Comparison of ENCODE assay signal across 8 mouse cellular contexts in the genomic region with DNA sequence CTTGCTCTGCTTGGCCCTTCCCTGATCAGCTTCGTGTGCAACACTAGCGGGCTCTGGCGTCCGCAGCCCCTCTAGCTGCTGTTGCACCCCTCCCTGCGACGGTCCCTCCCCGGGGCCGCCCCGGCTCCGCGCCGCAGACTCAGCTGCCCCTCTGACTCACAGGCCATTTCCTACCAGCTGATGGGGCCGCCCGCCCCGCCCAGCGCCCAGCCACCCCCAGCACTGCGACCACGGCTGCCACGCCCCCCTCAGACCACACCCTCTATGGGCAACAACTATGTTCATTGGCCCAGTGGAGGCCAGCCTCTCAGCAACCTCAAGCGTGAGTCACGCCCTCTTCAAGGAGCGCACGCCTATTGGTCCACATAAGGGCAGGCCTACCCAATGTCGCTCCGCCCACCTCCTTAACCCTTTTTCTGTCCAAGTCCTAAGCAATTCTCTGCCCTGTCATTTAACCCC. TPM values are rescaled to one million over a fixed set of nuclear protein-coding genes. Genes with fewer than 3 reads are reported as not detected.
DNase-seq lines count a peak whose midpoint lies in the region; ATAC-seq and TF ChIP-seq lines count a peak whose summit lies in the region.

No protein-coding gene starts in this region.

- H3K36me3 ChIP-seq in hindbrain, embryonic 10.5 days, result peaks cover 22% of the 10 kb centered on the region
- H3K36me3 ChIP-seq in lung, postnatal 0 days (ENCODE audit: insufficient read depth, low read length), result no peaks in the 10 kb centered on the region; the same call in 1 of the 2 replicates

- peak overlapping the region; percentile 90 for H3K27ac ChIP-seq in hindbrain, embryonic 10.5 days
- peak overlapping the region; percentile 90 for H3K27ac ChIP-seq in lung, postnatal 0 days (ENCODE audit: low read length)

- peak overlapping the region; percentile 91 for H3K4me2 ChIP-seq in lung, postnatal 0 days (replicated peaks; ENCODE audit: low read depth, low read length)

- peaks cover 63% of the 10 kb centered on the region for H3K4me1 ChIP-seq in hindbrain, embryonic 10.5 days (replicated peaks)
- peaks cover 19% of the 10 kb centered on the region for H3K4me1 ChIP-seq in lung, postnatal 0 days (ENCODE audit: insufficient read depth, low read depth, low read length)

- H3K9ac ChIP-seq in lung, postnatal 0 days (replicated peaks; ENCODE audit: low read depth), result peak overlapping the region; percentile 90

- no peaks in the 10 kb centered on the region for H3K27me3 ChIP-seq in hindbrain, embryonic 10.5 days (ENCODE audit: insufficient read depth, poor library complexity, severe bottlenecking)
- H3K27me3 ChIP-seq in lung, postnatal 0 days (replicated peaks; ENCODE audit: insufficient read depth, low read length), result no peaks in the 10 kb centered on the region

- DNase-seq in MEL-GATA-1-ER (ENCODE audit: extremely low read depth, low read depth), result peak; percentile 97
- peak; percentile 88 for DNase-seq in cerebellum, adult 8-10 months
- DNase-seq in forelimb bud, embryonic 11.5 days (ENCODE audit: low read depth, low spot score), result peak; percentile 96
- DNase-seq in hindbrain, embryonic 10.5 days (ENCODE audit: low spot score), result peak; percentile 97
- DNase-seq in layer of hippocampus, adult 9-11 months, result peak; percentile 99
- peak; percentile 100 for DNase-seq in lung, postnatal 0 days (ENCODE audit: low spot score)
- peak; percentile 86 for DNase-seq in ovary, postnatal 14 days (ENCODE audit: low spot score)
- DNase-seq in thymus, postnatal 14 days, result peak; percentile 93

- TF ChIP-seq EP300 in lung, postnatal 0 days (IDR thresholded peaks at IDR 0.05), result no peak; the same call in 1 of the 2 replicates

- no peak; the same call in 1 of the 2 replicates for TF ChIP-seq CTCF in lung, postnatal 0 days (IDR thresholded peaks at IDR 0.05)

- ATAC-seq in lung, postnatal 0 days, result peak; percentile 96

- no peaks in the 10 kb centered on the region for H3K9me3 ChIP-seq in hindbrain, embryonic 10.5 days
- H3K9me3 ChIP-seq in lung, postnatal 0 days (ENCODE audit: low read length), result no peaks in the 10 kb centered on the region

- peak overlapping the region; percentile 74 for H3K4me3 ChIP-seq in hindbrain, embryonic 10.5 days
- peak overlapping the region; percentile 71 for H3K4me3 ChIP-seq in lung, postnatal 0 days (ENCODE audit: low read depth, low read length)

- WGBS in hindbrain, embryonic 10.5 days, result under 1% methylated on average over 25 of the region's 25 CpGs
- 3% methylated on average over 20 of the region's 25 CpGs for WGBS in lung, postnatal 0 days

RNA-seq across cellular contexts. Expression of a gene that starts 5.9 kb away (rescaled TPM):
- 22.6 and 34.4 TPM in 2 replicates for polyA plus RNA-seq in hindbrain, embryonic 10.5 days (2016; fragmentation: Nextera tagmentation; extraction: Ambion mirVana)
- 10.7 and 10.9 TPM in 2 replicates for polyA plus RNA-seq in lung, postnatal 0 days (2015; fragmentation: Nextera tagmentation; extraction: Ambion mirVana)

RNA-seq across cellular contexts. Expression of a gene that starts 8.6 kb away (rescaled TPM):
- polyA plus RNA-seq in hindbrain, embryonic 10.5 days (2016; fragmentation: Nextera tagmentation; extraction: Ambion mirVana), result 404 and 440 TPM in 2 replicates
- polyA plus RNA-seq in lung, postnatal 0 days (2015; fragmentation: Nextera tagmentation; extraction: Ambion mirVana), result 123 and 140 TPM in 2 replicates

RNA-seq across cellular contexts. Expression of a gene that starts 14.5 kb away (rescaled TPM):
- 20.3 and 23.2 TPM in 2 replicates for polyA plus RNA-seq in hindbrain, embryonic 10.5 days (2016; fragmentation: Nextera tagmentation; extraction: Ambion mirVana)
- 9.5 and 9.8 TPM in 2 replicates for polyA plus RNA-seq in lung, postnatal 0 days (2015; fragmentation: Nextera tagmentation; extraction: Ambion mirVana)

RNA-seq across cellular contexts. Expression of a gene that starts 18.6 kb away (rescaled TPM):
- polyA plus RNA-seq in hindbrain, embryonic 10.5 days (2016; fragmentation: Nextera tagmentation; extraction: Ambion mirVana), result 12.8 and 14.8 TPM in 2 replicates
- 3.0 and 4.9 TPM in 2 replicates for polyA plus RNA-seq in lung, postnatal 0 days (2015; fragmentation: Nextera tagmentation; extraction: Ambion mirVana)

RNA-seq across cellular contexts. Expression of a gene that starts 29.8 kb away (rescaled TPM):
- 23.2 and 25.5 TPM in 2 replicates for polyA plus RNA-seq in hindbrain, embryonic 10.5 days (2016; fragmentation: Nextera tagmentation; extraction: Ambion mirVana)
- 6.4 and 7.9 TPM in 2 replicates for polyA plus RNA-seq in lung, postnatal 0 days (2015; fragmentation: Nextera tagmentation; extraction: Ambion mirVana)

Comparison
In these comparisons a context has a peak if more than half of its experiments do, and no peak if none do; other contexts are left out.
1. Peak in every context shown above with its lines: DNase-seq, ATAC-seq, H3K4me3 ChIP-seq and H3K27ac ChIP-seq.